Mouse (Mus musculus) bone marrow, adult 2 months (tissue): ENCODE data around the gene Gpx5. TPM values are rescaled to one million over a fixed set of nuclear protein-coding genes. Genes with fewer than 3 reads are reported as not detected.
"Not testable (repeated sequence)": the region's sequence is repeated elsewhere in the genome, so short reads cannot be mapped to it uniquely, and the experiment has no call there.

Experiments used
- H3K27ac ChIP-seq: fragments of 200-500 bp; 2 replicates; pipeline ENCODE4 v1.5.1; 2012; ENCODE audit warnings: low read depth, mild to moderate bottlenecking, control low read depth, inconsistent platforms, low read length; ENCODE audit not compliant: control insufficient read depth, poor library complexity, insufficient read depth
- H3K4me1 ChIP-seq: fragments of 200-500 bp; 2 replicates; pipeline ENCODE4 v1.6.1; 2011; ENCODE audit warnings: low read length; ENCODE audit not compliant: control insufficient read depth, insufficient read depth
- H3K4me3 ChIP-seq: fragments of 200-500 bp; replicated peaks from 2 replicates; pipeline ENCODE3; 2011; ENCODE audit warnings: mild to moderate bottlenecking, low read depth, low read length, control low read depth; ENCODE audit not compliant: control insufficient read depth
- CTCF ChIP-seq: fragments of 200-500 bp; IDR thresholded peaks from 2 replicates; pipeline ENCODE4 v1.5.1; 2011; ENCODE audit warnings: low read length, control low read depth; ENCODE audit not compliant: control insufficient read depth, insufficient read depth
- POLR2A ChIP-seq: fragments of 200-500 bp; IDR thresholded peaks from 2 replicates; pipeline ENCODE4 v1.6.1; 2011; ENCODE audit warnings: low read depth, mild to moderate bottlenecking, control low read depth, low read length, borderline replicate concordance; ENCODE audit not compliant: control insufficient read depth
- WGBS: fragments of 180-500 bp; shearing (Covaris S2); methylation state at CpG from one replicate; pipeline ENCODE4 v1.1.7; 2018; 5-methylcytosine and 5-hydroxymethylcytosine counted together
- polyA plus RNA-seq: library from polyadenylated mRNA; stranded (reverse); fragments of >200 nt; gene quantifications from 2 replicates; pipeline ENCODE4 v1.2.4, GENCODE M21; 2011; ENCODE audit warnings: low replicate concordance; ENCODE audit not compliant: missing spikeins, insufficient read depth, insufficient read length

Gene Gpx5
- polyA plus RNA-seq, 1 experiment: not detected

- WGBS: 84% methylated on average over 2 of the region's 2 CpGs
- H3K27ac ChIP-seq: no peak overlapping the region
- no peaks in the 10 kb centered on the region for H3K4me1 ChIP-seq
- H3K4me3 ChIP-seq: no peak overlapping the region
- TF ChIP-seq POLR2A (no peak), CTCF (no peak)
Measured at GRCm38 (mm10) chr13:21246276-21246675, 46.3 kb downstream of the Gpx5 start.

- not testable (repeated sequence) for H3K27ac ChIP-seq, H3K4me3 ChIP-seq, H3K4me1 ChIP-seq
- 48% methylated on average over 1 of the region's 1 CpGs for WGBS
Measured at GRCm38 (mm10) chr13:21244967-21245366, 47.6 kb downstream of the Gpx5 start.

GRCm38 (mm10) chr13:21244089-21244488, 48.4 kb downstream of the Gpx5 start:
- whole genome bisulfite sequencing: 74% methylated on average over 5 of the region's 5 CpGs
- H3K4me1 ChIP-seq: no peaks in the 10 kb centered on the region
- no peak overlapping the region for H3K27ac ChIP-seq
- TF ChIP-seq CTCF: no peak
- TF ChIP-seq POLR2A: no peak
- no peak overlapping the region for H3K4me3 ChIP-seq

- no peak for TF ChIP-seq CTCF
- no peak for TF ChIP-seq POLR2A
- H3K4me3 ChIP-seq: no peak overlapping the region
Measured at GRCm38 (mm10) chr13:21243196-21243595, 49.3 kb downstream of the Gpx5 start.

GRCm38 (mm10) chr13:21242408-21243125, 50.0 kb downstream of the Gpx5 start:
- H3K4me1 ChIP-seq: no peaks in the 10 kb centered on the region
- H3K4me3 ChIP-seq: no peak overlapping the region
- H3K27ac ChIP-seq: no peak overlapping the region
- TF ChIP-seq POLR2A (no peak), CTCF (no peak)
- 18% methylated on average over 16 of the region's 16 CpGs for WGBS

More at GRCm38 (mm10) chr13:21243196-21243595, 49.3 kb downstream of the Gpx5 start:
- H3K27ac ChIP-seq: no peak overlapping the region
- 10% methylated on average over 13 of the region's 13 CpGs for WGBS
- H3K4me1 ChIP-seq: no peaks in the 10 kb centered on the region

- TF ChIP-seq POLR2A (no peak), CTCF (no peak)
- WGBS: 66% methylated on average over 7 of the region's 7 CpGs
Measured at GRCm38 (mm10) chr13:21240788-21241187, 51.7 kb downstream of the Gpx5 start.

GRCm38 (mm10) chr13:21237161-21237560, 55.4 kb downstream of the Gpx5 start:
- Histone ChIP-seq H3K4me1 (no peaks in the 10 kb centered on the region), H3K27ac (no peak overlapping the region), H3K4me3 (no peak overlapping the region)
- WGBS: 84% methylated on average over 6 of the region's 6 CpGs
- TF ChIP-seq POLR2A: no peak
- TF ChIP-seq CTCF: no peak

More at GRCm38 (mm10) chr13:21240788-21241187, 51.7 kb downstream of the Gpx5 start:
- H3K4me3 ChIP-seq: no peak overlapping the region
- no peaks in the 10 kb centered on the region for H3K4me1 ChIP-seq
- no peak overlapping the region for H3K27ac ChIP-seq

- no peaks in the 10 kb centered on the region for H3K4me1 ChIP-seq
- no peak overlapping the region for H3K4me3 ChIP-seq
- TF ChIP-seq CTCF (no peak), POLR2A (no peak)
- no peak overlapping the region for H3K27ac ChIP-seq
- 75% methylated on average over 2 of the region's 2 CpGs for WGBS
Measured at GRCm38 (mm10) chr13:21236714-21237113, 55.8 kb downstream of the Gpx5 start.

Other genes starting within 250 kb of the Gpx5 start
- not detected in 2 replicates for gene Olfr1370, start 217.8 kb downstream of the Gpx5 start, polyA plus RNA-seq
- not detected in 2 replicates for gene Olfr1369-ps1, start 181.2 kb downstream of the Gpx5 start, polyA plus RNA-seq
- not detected in 2 replicates for gene Olfr263, start 163.1 kb downstream of the Gpx5 start, polyA plus RNA-seq
- not detected in 2 replicates for gene Olfr1368, start 146.9 kb downstream of the Gpx5 start, polyA plus RNA-seq
- 41.4 and 45.6 TPM in 2 replicates for gene Trim27, start 113.3 kb downstream of the Gpx5 start, polyA plus RNA-seq
- not detected in 2 replicates for gene Gpx6, start 19.4 kb upstream of the Gpx5 start, polyA plus RNA-seq
- gene Olfr1367, start 54.2 kb upstream of the Gpx5 start, polyA plus RNA-seq: not detected in 2 replicates
- 3.7 and 5.9 TPM in 2 replicates for gene Zscan12, start 70.1 kb upstream of the Gpx5 start, polyA plus RNA-seq
- gene Zkscan3, start 110.0 kb upstream of the Gpx5 start, polyA plus RNA-seq: 17.1 and 25.5 TPM in 2 replicates
- not detected in 2 replicates for gene Pgbd1, start 148.3 kb upstream of the Gpx5 start, polyA plus RNA-seq
- gene Zscan26, start 161.0 kb upstream of the Gpx5 start, polyA plus RNA-seq: 8.0 and 14.1 TPM in 2 replicates
- 0.66 TPM in 1 of 2 replicates, not detected in the other for gene Nkapl, start 175.8 kb upstream of the Gpx5 start, polyA plus RNA-seq
- not detected in 2 replicates for gene Zkscan4, start 186.2 kb upstream of the Gpx5 start, polyA plus RNA-seq
- not detected in 2 replicates for gene Gm10065, start 186.7 kb upstream of the Gpx5 start, polyA plus RNA-seq
- 1.6 TPM in 1 of 2 replicates, not detected in the other for gene AK157302, start 202.5 kb upstream of the Gpx5 start, polyA plus RNA-seq
- gene Gm11273, start 208.7 kb upstream of the Gpx5 start, polyA plus RNA-seq: 14.1 TPM in 1 of 2 replicates, not detected in the other
- gene Zkscan8, start 238.4 kb upstream of the Gpx5 start, polyA plus RNA-seq: 2.1 and 6.4 TPM in 2 replicates